21 mouse cellular contexts compared by ENCODE assay signal in genomic region chr2:143603871-143604512, GRCm38 (mm10). TPM values are rescaled to one million over a fixed set of nuclear protein-coding genes. Genes with fewer than 3 reads are reported as not detected.
"Had no signal": no experiment of that assay in that cellular context is flagged by ENCODE, and none has a peak within 500 bp of the region (broad histone marks: within the 10 kb centered on the region; RNA-seq: fewer than 3 reads in every experiment).

No protein-coding gene starts in this region.

- H3K9ac ChIP-seq: intestine, embryonic 15.5 days; liver, embryonic 13.5 days; neural tube, embryonic 12.5 days; neural tube, embryonic 15.5 days had no signal

- DNase-seq: kidney, adult 2 months; kidney, postnatal 25 days; liver, embryonic 13.5 days; lung, adult 2 months; lung, postnatal 14 days; lung, postnatal 4 days; midbrain, embryonic 14.5 days; right cerebral cortex, adult 18-20 months; right cerebral cortex, postnatal 14 days; right cerebral cortex, postnatal 4 days; thymus, adult 2 months; thymus, postnatal 14 days; thymus, postnatal 4 days had no signal

- H3K4me2 ChIP-seq: intestine, embryonic 15.5 days; liver, embryonic 13.5 days; midbrain, embryonic 11.5 days; neural tube, embryonic 12.5 days; neural tube, embryonic 15.5 days had no signal

- H3K27me3 ChIP-seq: intestine, embryonic 15.5 days; liver, embryonic 13.5 days; neural tube, embryonic 12.5 days; neural tube, embryonic 15.5 days had no signal

- H3K4me3 ChIP-seq: intestine, embryonic 15.5 days; liver, embryonic 13.5 days; neural tube, embryonic 12.5 days; neural tube, embryonic 15.5 days had no signal

- H3K27ac ChIP-seq: intestine, embryonic 15.5 days; liver, embryonic 13.5 days; neural tube, embryonic 12.5 days; neural tube, embryonic 15.5 days; stomach, postnatal 0 days had no signal

- H3K4me1 ChIP-seq: intestine, embryonic 15.5 days; liver, embryonic 13.5 days; neural tube, embryonic 12.5 days; neural tube, embryonic 15.5 days had no signal

- ATAC-seq: intestine, embryonic 15.5 days had no signal

- H3K36me3 ChIP-seq: intestine, embryonic 15.5 days; liver, embryonic 13.5 days; neural tube, embryonic 12.5 days; neural tube, embryonic 15.5 days had no signal

- H3K9me3 ChIP-seq: intestine, embryonic 15.5 days; liver, embryonic 13.5 days; neural tube, embryonic 12.5 days; neural tube, embryonic 15.5 days had no signal

RNA-seq across cellular contexts. Expression of gene Pcsk2, which starts 58.0 kb away (rescaled TPM):
- total RNA-seq: liver, adult 2 months; megakaryocyte progenitor cell, adult 5-6 weeks; megakaryocyte-erythroid progenitor cell, adult 5-6 weeks had no signal
- polyA plus RNA-seq: liver, adult 2 months had no signal
